Mouse (Mus musculus) right cerebral cortex, postnatal 25 days (tissue): ENCODE measurements around the gene Tnfrsf13c.

Source experiments
- DNase-seq: peaks from one replicate; pipeline ENCODE4 v3.0.0; 2022

The Tnfrsf13c gene

DNA sequence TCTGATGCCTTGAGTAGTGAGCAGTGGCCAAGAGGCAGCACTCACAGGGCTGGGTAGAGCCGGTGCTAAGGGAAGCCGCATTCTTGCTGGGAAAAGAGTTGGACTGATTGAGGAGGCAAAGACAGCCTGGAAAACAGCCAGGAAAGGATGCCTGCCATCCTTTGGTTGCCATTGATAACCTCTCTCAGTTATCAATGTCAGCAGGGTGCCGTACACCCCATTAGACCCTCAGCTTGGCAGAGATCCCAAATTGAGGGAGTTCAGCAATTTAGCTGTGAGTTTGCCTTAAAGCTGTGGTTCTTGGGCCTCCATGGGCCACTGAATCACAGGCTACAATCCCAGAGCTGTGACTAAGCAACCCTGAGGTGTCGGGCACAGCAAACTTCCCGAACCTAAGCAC is 43.0 kb downstream of the Tnfrsf13c start:
- no peak for DNase-seq

DNA sequence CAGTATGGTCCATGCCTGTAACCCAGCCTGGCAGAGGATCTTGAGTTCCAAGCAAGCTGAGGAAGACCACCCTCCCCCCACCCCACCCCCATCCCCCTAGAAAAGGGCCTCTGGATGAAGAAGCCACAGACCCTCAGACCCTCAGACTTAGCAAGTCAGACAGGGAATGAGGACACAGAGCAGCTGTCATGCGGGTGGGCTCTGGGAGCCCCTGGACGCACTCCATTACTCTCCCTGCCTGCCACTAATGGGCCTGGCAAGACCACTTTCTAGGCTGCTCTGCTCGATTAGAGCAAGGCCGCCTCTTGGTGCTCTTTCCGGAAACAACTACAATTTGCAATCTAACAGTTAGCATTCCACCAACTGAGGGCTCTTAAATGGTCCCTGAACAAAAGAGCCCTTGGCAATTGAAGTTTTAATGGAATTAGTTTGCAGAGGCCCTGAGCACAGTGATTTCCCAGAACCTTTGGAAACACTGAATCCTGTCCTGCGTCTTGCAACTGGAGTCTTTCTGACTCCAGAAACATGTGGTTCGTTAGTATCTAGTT is 46.4 kb downstream of the Tnfrsf13c start:
- no peak for DNase-seq

DNA sequence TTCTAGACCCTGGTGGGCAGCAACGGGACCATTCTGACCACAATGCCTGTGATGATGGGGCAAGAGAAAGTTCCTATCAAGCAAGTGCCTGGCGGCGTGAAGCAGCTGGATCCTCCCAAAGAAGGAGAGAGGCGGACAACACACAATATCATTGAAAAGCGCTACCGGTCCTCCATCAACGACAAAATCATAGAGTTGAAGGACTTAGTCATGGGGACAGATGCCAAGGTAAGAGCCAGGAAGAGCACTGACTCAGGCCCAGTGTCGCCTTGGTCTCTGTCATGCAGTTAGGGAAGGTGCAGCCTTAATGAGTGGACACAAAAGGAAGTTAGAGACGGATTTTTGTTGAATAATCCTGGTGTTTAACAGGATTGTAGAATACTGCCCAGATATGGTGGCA is 49.1 kb downstream of the Tnfrsf13c start:
- DNase-seq = no peak

DNA sequence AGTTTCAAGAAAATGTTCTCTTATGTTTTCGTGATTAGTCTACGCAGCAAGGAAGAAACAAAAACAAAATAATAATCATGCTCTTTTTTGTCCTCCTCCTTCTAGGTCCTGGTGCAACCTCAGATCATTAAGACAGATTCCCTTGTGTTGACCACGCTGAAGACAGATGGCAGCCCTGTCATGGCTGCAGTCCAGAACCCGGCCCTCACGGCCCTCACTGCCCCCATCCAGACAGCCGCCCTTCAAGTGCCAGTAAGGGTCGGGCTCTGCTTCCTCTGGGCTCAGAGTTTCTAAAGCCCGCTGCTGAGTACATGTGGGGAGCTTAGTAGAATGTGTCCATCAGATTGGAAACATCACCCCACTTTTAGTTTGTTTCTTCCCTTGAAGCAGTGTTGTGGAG is 51.5 kb downstream of the Tnfrsf13c start:
- no peak for DNase-seq
